Comparison of ENCODE assay signal across 19 mouse cellular contexts in genomic region chr1:21069830-21070522, GRCm38 (mm10). TPM values are rescaled to one million over a fixed set of nuclear protein-coding genes. Genes with fewer than 3 reads are reported as not detected.
A peak's percentile ranks its signal among the peaks of the same experiment; 100 is the strongest.
DNase-seq lines count a peak whose midpoint lies in the region; ATAC-seq lines count a peak whose summit lies in the region.
"Had no signal": no experiment of that assay in that cellular context is flagged by ENCODE, and none has a peak within 500 bp of the region (broad histone marks: within the 10 kb centered on the region; RNA-seq: fewer than 3 reads in every experiment).

No protein-coding gene starts in this region.

- peaks cover 5% of the 10 kb centered on the region; the same call in 1 of the 2 replicates for H3K9me3 ChIP-seq in heart, embryonic 12.5 days (replicated peaks)
- H3K9me3 ChIP-seq in kidney, embryonic 16.5 days (ENCODE audit: low read length) = peaks cover 5% of the 10 kb centered on the region; the same call in 1 of the 2 replicates
- H3K9me3 ChIP-seq in midbrain, embryonic 11.5 days (ENCODE audit: control insufficient read depth, low read length) = no peaks in the 10 kb centered on the region; the same call in 1 of the 2 replicates
- H3K9me3 ChIP-seq in midbrain, embryonic 15.5 days = no peaks in the 10 kb centered on the region
- H3K9me3 ChIP-seq in hindbrain, embryonic 12.5 days (replicated peaks) = peaks cover 3% of the 10 kb centered on the region; the same call in 1 of the 2 replicates
- H3K9me3 ChIP-seq: embryonic facial prominence, embryonic 12.5 days; midbrain, embryonic 12.5 days had no signal

- WGBS in heart, embryonic 12.5 days = 79% methylated on average over 12 of the region's 12 CpGs
- 61% methylated on average over 12 of the region's 12 CpGs for WGBS in kidney, embryonic 16.5 days
- WGBS in midbrain, embryonic 11.5 days = 76% methylated on average over 12 of the region's 12 CpGs
- WGBS in midbrain, embryonic 15.5 days = 73% methylated on average over 12 of the region's 12 CpGs
- 80% methylated on average over 12 of the region's 12 CpGs for WGBS in hindbrain, embryonic 12.5 days

- H3K4me1 ChIP-seq in heart, embryonic 12.5 days (replicated peaks) = peaks cover 70% of the 10 kb centered on the region
- peaks cover 46% of the 10 kb centered on the region for H3K4me1 ChIP-seq in kidney, embryonic 16.5 days (ENCODE audit: insufficient read depth, low read length)
- H3K4me1 ChIP-seq in midbrain, embryonic 11.5 days (ENCODE audit: control insufficient read depth, insufficient read depth, low read length) = peaks cover 20% of the 10 kb centered on the region
- H3K4me1 ChIP-seq in midbrain, embryonic 15.5 days = peaks cover 8% of the 10 kb centered on the region
- peaks cover 15% of the 10 kb centered on the region for H3K4me1 ChIP-seq in hindbrain, embryonic 12.5 days

- peaks cover 12% of the 10 kb centered on the region for H3K36me3 ChIP-seq in heart, embryonic 12.5 days
- H3K36me3 ChIP-seq in kidney, embryonic 16.5 days (ENCODE audit: insufficient read depth, low read length) = peaks cover 17% of the 10 kb centered on the region; the same call in 1 of the 2 replicates
- H3K36me3 ChIP-seq in midbrain, embryonic 11.5 days (ENCODE audit: control insufficient read depth, insufficient read depth, low read length) = no peaks in the 10 kb centered on the region; the same call in 1 of the 2 replicates
- no peaks in the 10 kb centered on the region for H3K36me3 ChIP-seq in midbrain, embryonic 15.5 days (replicated peaks)
- 0 out of 2 replicates have a peak, but pooled peaks cover 3% of the 10 kb centered on the region for H3K36me3 ChIP-seq in hindbrain, embryonic 12.5 days
- H3K36me3 ChIP-seq: midbrain, embryonic 12.5 days had no signal

- H3K27ac ChIP-seq in heart, embryonic 12.5 days (ENCODE audit: poor library complexity, severe bottlenecking) = peak overlapping the region; percentile 76; the same call in 1 of the 2 replicates
- peak overlapping the region; percentile 44; the same call in 1 of the 2 replicates for H3K27ac ChIP-seq in kidney, embryonic 16.5 days (ENCODE audit: low read length)
- no peak overlapping the region for H3K27ac ChIP-seq in midbrain, embryonic 11.5 days (ENCODE audit: low read depth, low read length)
- no peak overlapping the region for H3K27ac ChIP-seq in midbrain, embryonic 15.5 days
- H3K27ac ChIP-seq in hindbrain, embryonic 12.5 days = no peak overlapping the region
- H3K27ac ChIP-seq: limb, embryonic 12.5 days; midbrain, embryonic 12.5 days had no signal

- no peak overlapping the region for H3K4me2 ChIP-seq in heart, embryonic 12.5 days
- 0 out of 2 replicates have a peak overlapping the region, but pooled peaks have one; percentile 4 for H3K4me2 ChIP-seq in kidney, embryonic 16.5 days (replicated peaks; ENCODE audit: low read depth, low read length)
- no peak overlapping the region for H3K4me2 ChIP-seq in midbrain, embryonic 11.5 days
- no peak overlapping the region for H3K4me2 ChIP-seq in midbrain, embryonic 15.5 days
- no peak overlapping the region for H3K4me2 ChIP-seq in hindbrain, embryonic 12.5 days (replicated peaks)
- H3K4me2 ChIP-seq: embryonic facial prominence, embryonic 12.5 days; limb, embryonic 12.5 days; midbrain, embryonic 12.5 days had no signal

- no peaks in the 10 kb centered on the region for H3K27me3 ChIP-seq in heart, embryonic 12.5 days (replicated peaks)
- no peaks in the 10 kb centered on the region for H3K27me3 ChIP-seq in kidney, embryonic 16.5 days (ENCODE audit: insufficient read depth, low read length)
- H3K27me3 ChIP-seq in midbrain, embryonic 11.5 days (ENCODE audit: control insufficient read depth, insufficient read depth, low read length) = no peaks in the 10 kb centered on the region
- H3K27me3 ChIP-seq in midbrain, embryonic 15.5 days (replicated peaks) = no peaks in the 10 kb centered on the region
- no peaks in the 10 kb centered on the region for H3K27me3 ChIP-seq in hindbrain, embryonic 12.5 days
- H3K27me3 ChIP-seq: embryonic facial prominence, embryonic 12.5 days; limb, embryonic 12.5 days; midbrain, embryonic 12.5 days had no signal

- intact Hi-C loops in heart, postnatal 14 days (cut with DNase I) = no loop called here

- ATAC-seq in heart, embryonic 12.5 days (ENCODE audit: insufficient number of reproducible peaks, low FRiP score) = no peak
- no peak for ATAC-seq in kidney, embryonic 16.5 days (ENCODE audit: low FRiP score, low TSS enrichment)
- ATAC-seq in midbrain, embryonic 11.5 days (ENCODE audit: low FRiP score) = no peak
- no peak for ATAC-seq in midbrain, embryonic 15.5 days (replicated peaks)
- peak; percentile 48 for ATAC-seq in monocyte, adult 5-6 weeks (replicated peaks; ENCODE audit: insufficient number of reproducible peaks, low FRiP score, low TSS enrichment, poor library complexity, severe bottlenecking)
- no peak for ATAC-seq in hindbrain, embryonic 12.5 days (ENCODE audit: low FRiP score)
- ATAC-seq: inflammation-experienced regulatory T-cells, adult 6 months had no signal

- H3K4me3 ChIP-seq in heart, embryonic 12.5 days = no peak overlapping the region
- no peak overlapping the region for H3K4me3 ChIP-seq in kidney, embryonic 16.5 days (ENCODE audit: low read length)
- H3K4me3 ChIP-seq in midbrain, embryonic 11.5 days (ENCODE audit: low read depth, low read length) = no peak overlapping the region
- no peak overlapping the region for H3K4me3 ChIP-seq in midbrain, embryonic 15.5 days
- no peak overlapping the region for H3K4me3 ChIP-seq in hindbrain, embryonic 12.5 days
- H3K4me3 ChIP-seq: embryonic facial prominence, embryonic 12.5 days; limb, embryonic 12.5 days; midbrain, embryonic 12.5 days had no signal

- DNase-seq in heart, postnatal 14 days = no peak
- no peak for DNase-seq in kidney, adult 9 months
- peak; percentile 56 for DNase-seq in midbrain, embryonic 11.5 days (ENCODE audit: low spot score, missing footprints)
- DNase-seq: adrenal gland, postnatal 10 days; cerebellum, adult 2 months; gastrocnemius, postnatal 14 days; lung, postnatal 14 days; retina, postnatal 1 day; right cerebral cortex, postnatal 4 days; thymus, postnatal 36 days had no signal

- no peak overlapping the region for H3K9ac ChIP-seq in heart, embryonic 12.5 days
- H3K9ac ChIP-seq in kidney, embryonic 16.5 days (replicated peaks; ENCODE audit: low read length) = no peak overlapping the region
- H3K9ac ChIP-seq in midbrain, embryonic 11.5 days (ENCODE audit: low read length) = no peak overlapping the region
- H3K9ac ChIP-seq in midbrain, embryonic 15.5 days = no peak overlapping the region
- no peak overlapping the region for H3K9ac ChIP-seq in hindbrain, embryonic 12.5 days
- H3K9ac ChIP-seq: embryonic facial prominence, embryonic 12.5 days; limb, embryonic 12.5 days; midbrain, embryonic 12.5 days had no signal

RNA-seq across cellular contexts. Expression of gene Tram2, which starts 9.1 kb away (rescaled TPM):
- 5.5 and 5.8 TPM in 2 replicates for polyA plus RNA-seq in heart, embryonic 12.5 days (2016; fragmentation: Nextera tagmentation; extraction: Ambion mirVana)
- total RNA-seq in heart, postnatal 14 days (2021) = 1 to 10 TPM; 8.7 to 9.2 TPM
- 8.6 and 10.2 TPM in 2 replicates for polyA plus RNA-seq in kidney, embryonic 16.5 days (2015; fragmentation: Nextera tagmentation; extraction: Ambion mirVana)
- polyA plus RNA-seq in midbrain, embryonic 11.5 days (2014; fragmentation: Nextera tagmentation; extraction: Ambion mirVana) = 6.1 and 6.4 TPM in 2 replicates
- 2.0 and 2.1 TPM in 2 replicates for polyA plus RNA-seq in midbrain, embryonic 15.5 days (2015; fragmentation: Nextera tagmentation; extraction: Ambion mirVana)
- 1.1 to 4.7 TPM (median 2.1 TPM) in 3 replicates for total RNA-seq in monocyte, adult 5-6 weeks (2017)
- 5.6 and 6.0 TPM in 2 replicates for polyA plus RNA-seq in hindbrain, embryonic 12.5 days (2016; fragmentation: Nextera tagmentation; extraction: Ambion mirVana)

Comparison
In these comparisons a context has a peak if more than half of its experiments do, and no peak if none do; other contexts are left out.
1. H3K27ac ChIP-seq: peak in heart, embryonic 12.5 days (single experiment) and kidney, embryonic 16.5 days (single experiment); none in midbrain, embryonic 11.5 days (single experiment), midbrain, embryonic 15.5 days (single experiment) and hindbrain, embryonic 12.5 days (single experiment).